Mouse (Mus musculus) testis, adult 2 months (tissue): ENCODE results near the gene Dgka. TPM values are rescaled to one million over a fixed set of nuclear protein-coding genes. Genes with fewer than 3 reads are reported as not detected.

Experiments
- H3K27ac ChIP-seq: fragments of 200-500 bp; 2 replicates; pipeline ENCODE4 v1.5.1; 2012; ENCODE audit warnings: low read depth, low read length; ENCODE audit not compliant: control insufficient read depth, insufficient read depth
- H3K27me3 ChIP-seq: fragments of 200-500 bp; 2 replicates; pipeline ENCODE4 v1.6.1; 2012; ENCODE audit warnings: mild to moderate bottlenecking, low read length, moderate library complexity; ENCODE audit not compliant: control insufficient read depth, insufficient read depth
- H3K36me3 ChIP-seq: fragments of 200-500 bp; 2 replicates; pipeline ENCODE4 v1.6.1; 2012; ENCODE audit warnings: mild to moderate bottlenecking, low read length; ENCODE audit not compliant: control insufficient read depth, insufficient read depth
- H3K4me1 ChIP-seq: fragments of 200-500 bp; 2 replicates; pipeline ENCODE4 v1.6.1; 2012; ENCODE audit warnings: low read length; ENCODE audit not compliant: control insufficient read depth, insufficient read depth
- H3K4me3 ChIP-seq: fragments of 200-500 bp; 2 replicates; pipeline ENCODE4 v1.5.1; 2012; ENCODE audit warnings: low read depth, mild to moderate bottlenecking, low read length, moderate library complexity, mixed read lengths; ENCODE audit not compliant: control insufficient read depth
- CTCF ChIP-seq: fragments of 200-500 bp; IDR thresholded peaks from 2 replicates; pipeline ENCODE4 v1.5.1; 2012; ENCODE audit warnings: low read depth, mild to moderate bottlenecking, inconsistent platforms, low read length, moderate library complexity; ENCODE audit not compliant: control insufficient read depth, insufficient read depth, insufficient replicate concordance
- POLR2A ChIP-seq: fragments of 200-500 bp; IDR thresholded peaks from 2 replicates; pipeline ENCODE4 v1.6.1; 2012; ENCODE audit warnings: low read depth, mild to moderate bottlenecking, inconsistent platforms, low read length, moderate library complexity; ENCODE audit not compliant: control insufficient read depth
- polyA plus RNA-seq: library from polyadenylated mRNA; depleted of rRNA; stranded (reverse); fragments of >200 nt; gene quantifications from 2 replicates; pipeline ENCODE4 v1.2.3, GENCODE M21; 2012

Dgka gene
- polyA plus RNA-seq, 1 experiment: 124 TPM

DNA sequence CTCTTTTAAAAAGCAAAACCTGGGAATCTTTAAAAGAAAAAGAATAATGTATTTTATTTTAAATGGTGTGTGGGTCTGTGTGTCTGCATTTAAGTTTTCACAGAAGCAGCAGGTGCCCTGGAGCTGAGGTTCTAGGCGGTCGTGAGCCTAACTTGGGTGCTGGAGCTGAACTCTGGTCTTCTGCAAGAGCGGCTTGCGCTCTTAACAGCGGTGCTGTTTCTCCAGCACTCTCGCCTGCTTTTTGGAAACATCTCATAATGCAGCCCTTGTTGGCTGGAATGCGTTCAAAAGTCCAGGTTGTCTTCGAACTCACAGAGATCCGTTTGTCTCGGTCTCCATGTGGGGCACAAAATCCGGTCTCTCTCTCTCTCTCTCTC is 39.4 kb downstream of the Dgka start:
- Histone ChIP-seq H3K36me3 (no peaks in the 10 kb centered on the region; the same call in none of the 2 replicates), H3K4me3 (peak overlapping the region; percentile 69), H3K27me3 (no peaks in the 10 kb centered on the region), H3K27ac (peak overlapping the region; percentile 84), H3K4me1 (peaks cover 16% of the 10 kb centered on the region)
- no peak for TF ChIP-seq CTCF
- no peak for TF ChIP-seq POLR2A

GRCm38 (mm10) chr10:128704491-128705316 is 40.0 kb downstream of the Dgka start, which contains the start of gene Cdk2:
TSS of gene Cdk2 (minus strand) at chr10:128705031.
- Histone ChIP-seq H3K4me3 (peak within 1 kb of the TSS; percentile 95), H3K27ac (peak within 1 kb of the TSS; percentile 89), H3K27me3 (no peaks in the 10 kb centered on the region), H3K4me1 (peaks cover 16% of the 10 kb centered on the region), H3K36me3 (no peaks in the 10 kb centered on the region; the same call in none of the 2 replicates)
- no peak for TF ChIP-seq CTCF
- TF ChIP-seq POLR2A: peak; percentile 84

- Histone ChIP-seq H3K27ac (peak within 1 kb of the TSS; percentile 89), H3K36me3 (no peaks in the 10 kb centered on the region; the same call in none of the 2 replicates), H3K4me1 (peaks cover 16% of the 10 kb centered on the region), H3K27me3 (no peaks in the 10 kb centered on the region), H3K4me3 (peak within 1 kb of the TSS; percentile 95)
- TF ChIP-seq POLR2A: no peak
- TF ChIP-seq CTCF: no peak
Measured at GRCm38 (mm10) chr10:128703895-128704294, 40.8 kb downstream of the Dgka start, which contains the start of gene Pmel. TSS of gene Pmel (plus strand) at chr10:128704195.

GRCm38 (mm10) chr10:128702328-128703007 is 42.2 kb downstream of the Dgka start:
- Histone ChIP-seq H3K27me3 (no peaks in the 10 kb centered on the region), H3K4me3 (no peak overlapping the region), H3K36me3 (no peaks in the 10 kb centered on the region; the same call in none of the 2 replicates), H3K27ac (no peak overlapping the region), H3K4me1 (peaks cover 16% of the 10 kb centered on the region)
- TF ChIP-seq CTCF (no peak), POLR2A (no peak)

DNA sequence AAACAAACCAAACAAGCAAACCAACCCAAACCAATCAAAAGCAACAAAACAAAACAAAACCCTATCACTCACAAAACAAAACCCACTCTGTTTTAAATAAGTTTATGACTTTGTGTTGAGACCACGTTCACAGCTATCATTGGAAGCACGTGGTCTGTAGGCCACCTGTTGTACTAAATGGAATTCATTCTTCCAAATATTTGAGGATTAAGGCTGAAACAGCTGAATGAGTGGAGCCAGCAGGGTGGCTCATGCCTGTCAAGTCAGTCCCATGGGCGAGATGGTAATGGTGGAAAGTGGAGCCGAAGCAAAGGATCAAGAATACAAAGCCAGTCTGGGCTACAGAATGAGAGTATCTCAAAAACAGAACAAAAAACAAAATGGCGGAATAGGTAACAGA is 43.9 kb downstream of the Dgka start:
- H3K27me3 ChIP-seq: no peaks in the 10 kb centered on the region
- no peaks in the 10 kb centered on the region; the same call in none of the 2 replicates for H3K36me3 ChIP-seq
- no peak overlapping the region for H3K4me3 ChIP-seq
- H3K4me1 ChIP-seq: peaks cover 15% of the 10 kb centered on the region
- TF ChIP-seq CTCF: no peak
- no peak for TF ChIP-seq POLR2A
- H3K27ac ChIP-seq: no peak overlapping the region

DNA sequence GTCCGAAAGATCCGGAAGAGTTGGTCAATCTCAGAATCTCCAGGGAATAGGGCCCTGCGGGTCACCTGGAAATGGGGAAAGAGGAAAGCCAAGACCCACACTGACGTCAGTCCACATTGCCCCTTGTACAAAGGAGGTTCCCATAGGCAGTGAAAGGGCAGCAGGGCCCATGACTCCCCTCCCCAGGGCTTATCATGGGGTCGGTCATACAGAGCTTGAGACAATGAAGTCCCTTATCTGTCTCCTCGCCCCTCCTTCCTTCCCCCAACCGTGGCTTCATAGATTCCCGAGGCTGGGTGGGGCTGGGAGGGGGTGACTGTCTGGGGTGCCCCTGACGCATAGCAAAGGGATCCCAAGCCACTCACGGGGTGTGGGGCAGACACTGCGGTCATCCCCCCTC is 45.0 kb downstream of the Dgka start:
- H3K4me1 ChIP-seq: peaks cover 13% of the 10 kb centered on the region; the same call in 1 of the 2 replicates
- no peaks in the 10 kb centered on the region for H3K27me3 ChIP-seq
- H3K27ac ChIP-seq: no peak overlapping the region
- H3K36me3 ChIP-seq: no peaks in the 10 kb centered on the region; the same call in none of the 2 replicates
- H3K4me3 ChIP-seq: no peak overlapping the region
- TF ChIP-seq POLR2A (no peak), CTCF (no peak)

DNA sequence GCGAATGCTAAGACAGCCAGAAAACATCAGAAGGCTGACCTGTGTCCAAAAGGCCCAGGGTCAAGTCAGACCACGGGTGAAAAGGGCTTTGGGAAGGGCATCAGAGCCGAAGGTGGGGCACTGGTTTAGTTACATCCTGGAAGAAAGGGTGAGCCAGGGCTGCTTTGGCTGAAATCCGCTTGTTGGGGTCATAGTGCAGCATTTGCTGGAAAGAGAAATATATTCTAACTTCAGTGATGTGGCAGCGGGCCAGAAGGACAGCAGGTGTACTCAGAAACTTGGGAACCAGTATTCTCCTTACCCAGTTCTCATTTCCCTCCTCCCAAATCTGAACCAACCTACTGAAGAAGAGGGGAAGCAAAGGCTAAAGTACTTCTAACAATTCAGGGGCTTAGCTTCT is 45.6 kb downstream of the Dgka start:
- no peak for TF ChIP-seq CTCF
- Histone ChIP-seq H3K27me3 (no peaks in the 10 kb centered on the region), H3K27ac (no peak overlapping the region), H3K4me3 (no peak overlapping the region), H3K36me3 (no peaks in the 10 kb centered on the region; the same call in none of the 2 replicates), H3K4me1 (peaks cover 12% of the 10 kb centered on the region; the same call in 1 of the 2 replicates)
